Mouse (Mus musculus) megakaryocyte, embryonic 14.5 days (primary cell): ENCODE results near the gene Gm3286. TPM values are rescaled to one million over a fixed set of nuclear protein-coding genes. Genes with fewer than 3 reads are reported as not detected.
"Not testable (repeated sequence)": the region's sequence is repeated elsewhere in the genome, so short reads cannot be mapped to it uniquely, and the experiment has no call there.

ENCODE experiments used
- H3K27me3 ChIP-seq: replicated peaks from 2 replicates; pipeline ENCODE3; 2012; ENCODE audit warnings: inconsistent platforms
- H3K36me3 ChIP-seq: replicated peaks from 2 replicates; pipeline ENCODE3; 2012; ENCODE audit warnings: low read length, inconsistent platforms, mixed read lengths
- H3K4me1 ChIP-seq: 2 replicates; pipeline ENCODE4 v1.6.1; 2012; ENCODE audit warnings: inconsistent platforms
- H3K4me3 ChIP-seq: replicated peaks from 2 replicates; pipeline ENCODE3; 2012; ENCODE audit warnings: moderate library complexity, mild to moderate bottlenecking, inconsistent platforms
- H3K9me3 ChIP-seq: 2 replicates; pipeline ENCODE4 v1.6.1; 2012; ENCODE audit warnings: inconsistent platforms
- polyA plus RNA-seq: library from polyadenylated mRNA; stranded (reverse); fragments of >175 nt; gene quantifications from 2 replicates; pipeline ENCODE4 v1.2.3, GENCODE M21; 2012; ENCODE audit warnings: low replicate concordance; ENCODE audit not compliant: insufficient read depth

The Gm3286 gene
- not detected in 2 replicates for polyA plus RNA-seq

GRCm38 (mm10) chr5:95510458-95510857 lies at the start of gene Gm3286:
Gm3286 (plus strand) TSS chr5:95510758.
- H3K4me1 ChIP-seq, H3K9me3 ChIP-seq, H3K4me3 ChIP-seq, H3K27me3 ChIP-seq, H3K36me3 ChIP-seq: not testable (repeated sequence)

Other genes starting within 250 kb of the Gm3286 start
- not detected in 2 replicates for gene Gm10424, start 238.0 kb upstream of the Gm3286 start, polyA plus RNA-seq
- not detected in 2 replicates for gene Gm3259, start 204.8 kb upstream of the Gm3286 start, polyA plus RNA-seq
- not detected in 2 replicates for gene D5Ertd577e, start 54.0 kb upstream of the Gm3286 start, polyA plus RNA-seq
- not detected in 2 replicates for gene Gm7971, start 84.1 kb downstream of the Gm3286 start, polyA plus RNA-seq
- not detected in 2 replicates for gene Gm7978, start 225.4 kb downstream of the Gm3286 start, polyA plus RNA-seq
- not detected in 2 replicates for gene Gm7982, start 231.3 kb downstream of the Gm3286 start, polyA plus RNA-seq